Mouse (Mus musculus) heart, adult 11 months (tissue): ENCODE measurements at regions not wholly inside any gene's neighbourhood (a gene's known extent, or its start where the extent isn't known, plus 50 kb on each side); places are given as distances from the start of the nearest gene placed in this dataset.

Source experiments
- DNase-seq: peaks from one replicate; pipeline ENCODE4 v3.0.0; 2022

DNA sequence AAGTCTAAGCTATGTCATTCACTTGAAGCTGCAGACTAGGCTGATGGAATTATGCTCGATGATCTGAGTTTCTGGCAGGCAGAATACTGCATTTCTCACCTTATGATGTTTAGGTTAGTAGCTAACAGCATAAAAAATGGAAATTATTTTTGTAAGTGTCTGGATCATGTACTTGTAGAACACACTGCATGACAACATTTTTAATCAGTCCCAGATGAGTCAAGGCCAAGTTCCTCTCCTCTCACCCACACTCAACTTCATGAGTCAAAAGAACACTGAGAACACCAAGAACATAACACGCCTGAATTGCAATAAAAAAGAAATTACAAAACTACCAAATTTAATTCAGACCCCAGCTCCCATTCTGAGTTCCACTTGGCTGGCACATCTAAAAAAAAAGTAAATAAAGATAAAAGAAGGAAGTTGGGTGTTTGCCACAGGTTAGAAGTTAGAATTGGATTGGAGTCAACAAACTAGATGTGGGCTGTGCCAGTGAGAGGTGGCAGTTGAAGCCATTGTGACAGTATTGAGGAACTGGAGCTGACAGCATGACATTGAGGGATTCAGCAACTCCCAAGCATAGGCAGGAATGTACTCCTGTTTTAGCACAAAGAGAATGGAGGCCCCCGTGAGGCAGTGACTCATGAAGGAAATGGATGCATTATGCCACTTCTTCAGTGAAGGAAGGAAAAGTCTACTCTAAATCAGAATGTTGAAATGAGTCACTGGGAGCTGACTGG, 222.8 kb upstream of the 4931408C20Rik start:
- peak; percentile 87 for DNase-seq

DNA sequence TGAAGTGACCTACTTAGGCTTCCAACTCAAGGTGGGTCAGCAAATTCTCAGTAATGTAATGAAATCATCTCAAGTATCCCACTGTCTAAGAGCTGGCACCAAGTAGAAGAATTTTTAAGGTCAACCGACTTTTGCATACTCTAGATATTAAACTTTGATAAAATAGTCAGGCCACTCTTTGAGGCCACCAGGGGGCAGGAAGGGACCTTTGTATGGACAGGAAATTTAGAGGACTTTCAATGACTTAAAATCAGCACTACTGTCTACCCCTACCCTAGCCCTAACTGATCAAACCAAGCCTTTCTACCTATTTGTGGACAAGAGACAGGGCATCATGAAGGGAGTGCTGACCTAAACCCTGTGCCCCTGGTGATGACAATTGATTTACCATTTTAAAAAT, 215.0 kb upstream of the 4931408C20Rik start:
- no peak for DNase-seq

DNA sequence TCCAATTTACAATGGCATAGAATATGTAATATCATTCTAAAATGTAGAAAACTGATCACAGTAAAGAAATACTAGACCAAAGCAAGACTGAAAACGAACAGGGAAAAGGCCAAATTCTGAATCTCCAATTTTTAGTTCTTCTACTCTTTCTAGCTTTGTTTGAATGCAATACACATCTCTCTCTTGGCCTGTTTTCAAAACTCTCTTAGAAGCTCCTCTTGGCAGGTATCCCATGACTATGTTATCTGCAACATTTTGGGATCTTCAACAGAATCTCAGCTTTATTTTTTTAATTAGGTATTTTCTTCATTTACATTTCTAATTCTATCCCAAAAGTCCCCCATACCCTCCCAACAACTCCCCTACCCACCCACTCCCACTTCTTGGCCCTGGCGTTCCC, 170.2 kb upstream of the 4931408C20Rik start:
- no peak for DNase-seq

DNA sequence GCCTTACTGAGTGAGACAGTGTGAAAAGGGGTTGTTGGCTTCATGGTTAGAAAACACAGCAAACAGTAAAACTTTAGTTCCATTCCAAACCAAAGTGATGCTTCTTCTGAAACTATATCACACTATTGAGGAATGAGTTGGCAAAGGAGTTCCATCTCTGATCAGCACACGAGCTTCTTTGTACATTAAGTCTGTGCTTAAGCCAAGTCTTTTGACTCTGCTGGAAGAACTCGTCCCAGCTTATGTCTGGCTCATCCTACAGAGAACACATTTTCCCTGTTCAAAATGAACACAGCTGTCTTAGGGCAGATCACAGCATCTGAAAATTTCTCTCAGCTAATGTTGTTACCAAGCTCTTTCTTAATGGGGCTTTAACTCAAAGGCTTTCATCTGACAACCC, 166.5 kb upstream of the 4931408C20Rik start:
- DNase-seq, result no peak

DNA sequence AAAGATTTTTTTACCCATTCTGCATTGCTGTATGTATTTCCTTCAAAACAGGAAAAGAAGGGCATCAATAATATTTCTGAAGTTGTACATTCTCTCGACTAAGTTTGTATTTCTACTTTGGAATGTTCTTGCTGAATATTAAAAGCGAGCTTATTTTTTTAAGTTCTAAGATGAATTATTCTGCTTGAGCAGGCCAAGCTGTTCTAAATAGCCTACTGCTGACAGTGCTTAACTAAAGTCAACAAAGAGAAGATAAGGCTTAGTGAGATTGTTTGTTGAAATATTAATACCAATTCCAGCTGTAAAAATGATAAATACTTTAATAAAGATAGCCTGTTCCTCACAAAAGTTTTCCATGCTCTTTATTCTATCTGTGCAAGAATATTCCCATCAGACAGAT, 122.0 kb upstream of the 4931408C20Rik start:
- DNase-seq, result no peak

DNA sequence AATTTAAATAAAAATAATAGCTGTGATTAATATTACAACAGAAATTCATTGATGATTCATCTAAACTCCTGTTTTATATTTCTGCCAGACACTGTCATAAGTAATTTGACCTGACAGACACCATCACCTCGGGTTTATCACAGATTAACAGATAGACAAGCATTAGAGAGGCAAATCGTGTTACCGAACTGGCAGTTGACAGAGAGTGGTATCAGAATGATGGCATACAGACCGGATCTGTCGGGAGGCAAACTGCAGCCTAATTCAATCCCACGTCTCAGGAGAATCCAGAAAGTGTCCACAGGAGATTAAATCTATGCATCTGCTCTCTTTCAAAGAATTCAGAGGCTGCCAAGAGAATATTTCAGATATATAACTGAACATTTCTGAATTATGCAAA, 77.8 kb upstream of the 4931408C20Rik start:
- DNase-seq, result no peak
